Mouse (Mus musculus): ENCODE data around the gene Ntrk1. TPM values are rescaled to one million over a fixed set of nuclear protein-coding genes. Genes with fewer than 3 reads are reported as not detected.

Gene Ntrk1
- total RNA-seq, 2 experiments from 2014 or later: not detected

GRCm38 (mm10) chr3:87761408-87762375 is 33.3 kb downstream of the Ntrk1 start:
- no peak for ATAC-seq (replicated peaks; ENCODE audit: low FRiP score, poor library complexity, severe bottlenecking)

- ATAC-seq (replicated peaks; ENCODE audit: low FRiP score, poor library complexity, severe bottlenecking): no peak
These were observed 36.3 kb downstream of the Ntrk1 start for GRCm38 (mm10) chr3:87758641-87759040.

GRCm38 (mm10) chr3:87756488-87756887 is 38.5 kb downstream of the Ntrk1 start:
- ATAC-seq (replicated peaks; ENCODE audit: low FRiP score, poor library complexity, severe bottlenecking): no peak

- no peak for ATAC-seq (replicated peaks; ENCODE audit: low FRiP score, poor library complexity, severe bottlenecking)
These were observed 39.0 kb downstream of the Ntrk1 start for GRCm38 (mm10) chr3:87755964-87756363.

- no peak for ATAC-seq (replicated peaks; ENCODE audit: low FRiP score, poor library complexity, severe bottlenecking)
These were observed 41.1 kb downstream of the Ntrk1 start for GRCm38 (mm10) chr3:87753829-87754228.

GRCm38 (mm10) chr3:87752567-87752966 is 42.4 kb downstream of the Ntrk1 start:
- ATAC-seq (replicated peaks; ENCODE audit: low FRiP score, poor library complexity, severe bottlenecking): no peak

GRCm38 (mm10) chr3:87749977-87750376 is 45.0 kb downstream of the Ntrk1 start:
- no peak for ATAC-seq (replicated peaks; ENCODE audit: low FRiP score, poor library complexity, severe bottlenecking)

- ATAC-seq (replicated peaks; ENCODE audit: low FRiP score, poor library complexity, severe bottlenecking): no peak
These were observed 45.9 kb downstream of the Ntrk1 start for GRCm38 (mm10) chr3:87749036-87749435.

- ATAC-seq (replicated peaks; ENCODE audit: low FRiP score, poor library complexity, severe bottlenecking): no peak
These were observed 46.5 kb downstream of the Ntrk1 start, which contains the start of gene Lrrc71 for GRCm38 (mm10) chr3:87748431-87748830. Gene Lrrc71, minus strand, starts transcription at chr3:87748625.

GRCm38 (mm10) chr3:87745036-87745659 is 49.8 kb downstream of the Ntrk1 start:
- no peak for ATAC-seq (replicated peaks; ENCODE audit: low FRiP score, poor library complexity, severe bottlenecking)

GRCm38 (mm10) chr3:87743927-87744326 is 51.0 kb downstream of the Ntrk1 start:
- no peak for ATAC-seq (replicated peaks; ENCODE audit: low FRiP score, poor library complexity, severe bottlenecking)

- ATAC-seq (replicated peaks; ENCODE audit: low FRiP score, poor library complexity, severe bottlenecking): no peak
These were observed 52.2 kb downstream of the Ntrk1 start for GRCm38 (mm10) chr3:87742735-87743134.

- no peak for ATAC-seq (replicated peaks; ENCODE audit: low FRiP score, poor library complexity, severe bottlenecking)
These were observed 52.9 kb downstream of the Ntrk1 start for GRCm38 (mm10) chr3:87742013-87742412.

- no peak for ATAC-seq (replicated peaks; ENCODE audit: low FRiP score, poor library complexity, severe bottlenecking)
These were observed 56.1 kb downstream of the Ntrk1 start for GRCm38 (mm10) chr3:87738906-87739305.

- no peak for ATAC-seq (replicated peaks; ENCODE audit: low FRiP score, poor library complexity, severe bottlenecking)
These were observed 59.6 kb downstream of the Ntrk1 start for GRCm38 (mm10) chr3:87735335-87735734.

GRCm38 (mm10) chr3:87733984-87734761 is 60.8 kb downstream of the Ntrk1 start:
- ATAC-seq (replicated peaks; ENCODE audit: low FRiP score, poor library complexity, severe bottlenecking): no peak

GRCm38 (mm10) chr3:87733098-87733497 is 61.9 kb downstream of the Ntrk1 start:
- no peak for ATAC-seq (replicated peaks; ENCODE audit: low FRiP score, poor library complexity, severe bottlenecking)

- no peak for ATAC-seq (replicated peaks; ENCODE audit: low FRiP score, poor library complexity, severe bottlenecking)
These were observed 66.3 kb downstream of the Ntrk1 start for GRCm38 (mm10) chr3:87728696-87729095.
